Mouse (Mus musculus): Measurements from ENCODE around the gene Klhl42. TPM values are rescaled to one million over a fixed set of nuclear protein-coding genes. Genes with fewer than 3 reads are reported as not detected.

Gene Klhl42
- polyA plus RNA-seq (2014; fragmentation: Illumina TruSeq; extraction: RNeasy Lipid Tissue Mini Kit (QIAGEN cat#74804); ENCODE audit: insufficient read depth, low read depth, low replicate concordance), result 4.3 TPM

DNA sequence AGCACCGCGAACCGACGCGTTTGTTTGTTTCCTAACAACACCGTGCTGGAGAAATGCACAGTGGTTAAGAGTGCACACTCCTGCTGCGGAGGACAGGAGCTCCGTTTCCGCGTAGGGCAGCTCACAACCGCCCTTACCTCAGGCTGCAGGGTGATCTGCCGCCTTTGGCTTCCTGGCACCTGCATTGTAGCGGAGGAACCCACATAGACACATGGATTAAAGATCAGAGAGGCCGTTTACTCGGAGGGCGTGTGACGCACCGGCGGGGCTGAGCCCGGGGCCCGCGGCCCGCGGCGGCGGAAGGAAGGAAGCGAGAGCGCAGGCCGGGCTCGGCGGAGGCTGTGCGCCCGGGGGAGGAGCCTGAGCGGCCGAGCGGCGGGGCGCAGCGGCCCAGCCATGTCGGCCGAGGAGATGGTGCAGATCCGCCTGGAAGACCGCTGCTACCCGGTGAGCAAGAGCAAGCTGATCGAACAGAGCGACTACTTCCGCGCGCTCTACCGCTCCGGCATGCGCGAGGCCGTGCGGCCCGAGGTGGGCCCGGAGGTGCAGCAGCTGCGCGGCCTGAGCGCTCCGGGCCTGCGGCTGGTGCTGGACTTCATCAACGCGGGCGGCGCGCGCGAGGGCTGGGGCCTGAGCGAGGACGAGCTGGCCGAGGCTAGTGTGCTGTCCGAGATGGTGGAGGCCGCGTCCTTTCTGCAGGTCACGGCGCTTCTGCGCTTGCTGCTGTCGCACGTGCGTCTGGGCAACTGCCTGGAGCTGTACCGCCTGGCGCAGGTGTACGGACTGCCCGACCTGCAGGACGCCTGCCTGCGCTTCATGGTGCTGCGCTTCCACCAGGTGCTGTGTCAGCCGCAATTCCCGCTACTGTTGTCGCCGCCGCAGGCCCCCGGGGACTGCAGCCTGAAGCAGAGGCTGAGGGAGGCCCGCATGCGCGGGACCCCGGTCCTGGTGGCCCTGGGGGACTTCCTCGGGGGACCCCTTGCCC lies at the start of gene Klhl42:
TSS of gene Klhl42 (plus strand) at position 244 of the 985 bp plus-strand sequence.

DNA sequence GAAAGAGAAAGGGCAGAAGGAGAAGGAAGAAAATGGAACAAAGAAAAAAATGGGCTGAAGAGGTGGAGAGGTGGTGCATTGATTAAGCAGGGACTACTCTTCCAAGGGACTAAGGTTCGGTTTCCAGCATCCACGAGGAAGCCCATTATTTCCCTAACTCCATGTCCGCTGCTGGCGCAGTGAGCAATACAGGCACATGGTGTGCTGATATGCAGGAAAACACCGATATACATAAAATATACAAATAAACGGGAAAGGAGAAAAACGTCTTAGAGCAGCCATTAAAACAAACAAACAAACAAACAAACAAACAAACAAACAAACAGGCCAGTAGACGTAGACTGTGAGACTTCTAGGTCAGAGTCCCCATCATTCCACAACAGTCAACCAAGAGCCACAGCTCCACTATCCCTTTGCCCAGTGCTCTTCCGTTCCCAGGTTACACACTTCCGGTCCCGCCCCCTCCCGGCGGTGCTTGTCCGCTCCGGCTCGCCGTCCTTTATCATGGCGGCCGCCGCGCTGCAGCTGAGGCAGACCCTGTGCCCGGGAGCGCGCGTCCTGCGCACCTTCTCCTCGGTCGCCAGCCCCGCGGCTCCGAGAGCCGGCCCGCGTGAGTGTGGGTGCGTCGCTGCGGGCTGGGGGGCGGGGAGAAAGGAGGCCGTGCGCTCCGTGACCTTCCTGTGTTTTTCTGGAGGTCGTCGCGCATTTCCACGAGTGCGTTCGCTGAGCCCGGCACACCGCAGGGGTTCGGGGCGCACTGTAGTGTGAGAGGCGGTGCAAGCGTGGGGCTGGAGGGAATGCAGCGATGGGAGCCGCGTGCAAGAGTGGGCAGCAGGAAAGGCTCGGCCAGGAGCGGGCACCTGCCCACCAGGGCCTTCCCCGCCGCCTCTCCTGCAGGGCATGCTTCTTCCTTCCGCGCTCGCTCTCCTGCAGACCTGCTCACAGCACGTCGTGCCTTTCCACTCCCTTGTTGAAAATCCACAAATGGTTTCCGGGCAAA lies 48.6 kb upstream of the Klhl42 start, which contains the start of gene Mrps35:
TSS of gene Mrps35 (plus strand) at position 474 of the 1,000 bp plus-strand sequence.

DNA sequence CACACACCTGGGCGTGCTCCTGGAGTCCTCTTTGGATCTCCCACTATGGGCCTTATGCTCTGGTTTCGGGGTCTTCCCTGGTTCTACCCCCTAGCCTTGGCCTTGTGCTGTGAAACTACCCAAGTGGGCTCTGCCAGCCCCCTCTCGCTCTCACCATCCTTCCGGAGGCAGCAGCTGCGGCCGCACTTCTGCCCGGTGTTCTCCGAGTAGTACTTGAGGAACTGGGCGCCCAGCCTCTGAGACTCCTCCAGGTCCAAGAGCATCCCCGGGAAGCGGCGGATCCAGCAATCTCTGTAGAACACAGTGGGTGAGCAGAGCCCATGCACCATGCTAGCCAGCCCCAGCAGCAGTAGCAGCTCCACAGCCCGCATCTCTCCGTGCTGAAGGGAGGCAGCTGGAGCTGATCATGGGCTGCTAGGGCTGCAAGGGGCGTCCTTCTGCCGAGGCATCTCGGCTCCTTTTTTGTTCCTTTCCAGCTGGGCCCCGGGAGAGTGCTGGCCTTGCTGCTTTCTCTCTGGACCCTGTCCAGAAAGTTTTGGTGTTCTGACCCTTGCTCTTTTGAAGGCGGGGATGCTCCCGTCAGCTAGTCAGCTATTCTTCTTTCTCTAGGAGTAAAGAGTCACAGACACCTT lies 4.5 kb upstream of the Klhl42 start, which contains the start of gene Mansc4:
TSS of gene Mansc4 (minus strand) at position 439 of the 632 bp plus-strand sequence.

Other genes with a start within 250 kb of the Klhl42 start
- gene Smco2, start 241.3 kb upstream of the Klhl42 start, polyA plus RNA-seq (2014; fragmentation: Illumina TruSeq; extraction: RNeasy Lipid Tissue Mini Kit (QIAGEN cat#74804); ENCODE audit: insufficient read depth, low read depth, low replicate concordance), result not detected
- 33.1 TPM for gene Ppfibp1, start 202.9 kb upstream of the Klhl42 start, polyA plus RNA-seq (2014; fragmentation: Illumina TruSeq; extraction: RNeasy Lipid Tissue Mini Kit (QIAGEN cat#74804); ENCODE audit: insufficient read depth, low read depth, low replicate concordance)
- gene 1700034J05Rik, start 137.0 kb upstream of the Klhl42 start, polyA plus RNA-seq (2014; fragmentation: Illumina TruSeq; extraction: RNeasy Lipid Tissue Mini Kit (QIAGEN cat#74804); ENCODE audit: insufficient read depth, low read depth, low replicate concordance), result not detected
- 0.83 TPM for gene Rep15, start 58.8 kb upstream of the Klhl42 start, polyA plus RNA-seq (2014; fragmentation: Illumina TruSeq; extraction: RNeasy Lipid Tissue Mini Kit (QIAGEN cat#74804); ENCODE audit: insufficient read depth, low read depth, low replicate concordance)
- 43.9 TPM for gene Mrps35, start 48.6 kb upstream of the Klhl42 start, polyA plus RNA-seq (2014; fragmentation: Illumina TruSeq; extraction: RNeasy Lipid Tissue Mini Kit (QIAGEN cat#74804); ENCODE audit: insufficient read depth, low read depth, low replicate concordance)
- gene Mansc4, start 4.3 kb upstream of the Klhl42 start, polyA plus RNA-seq (2014; fragmentation: Illumina TruSeq; extraction: RNeasy Lipid Tissue Mini Kit (QIAGEN cat#74804); ENCODE audit: insufficient read depth, low read depth, low replicate concordance), result not detected
- 1.1 TPM for gene Pthlh, start 172.8 kb downstream of the Klhl42 start, polyA plus RNA-seq (2014; fragmentation: Illumina TruSeq; extraction: RNeasy Lipid Tissue Mini Kit (QIAGEN cat#74804); ENCODE audit: insufficient read depth, low read depth, low replicate concordance)

All from lung, adult 10 weeks (tissue).